Mouse (Mus musculus) heart, postnatal 36 days (tissue): ENCODE data around the gene Vps39. TPM values are rescaled to one million over a fixed set of nuclear protein-coding genes. Genes with fewer than 3 reads are reported as not detected.

Experiments
- DNase-seq, 2 experiments: peaks; one replicate each; pipeline ENCODE4 v3.0.0; 2021 to 2022
- intact Hi-C: fragments of 180-260 bp; cut with DNase I; formaldehyde crosslinking; loops from one replicate; pipeline ENCODE4 v1.15.1; 2025
- total RNA-seq, 2 experiments: library from RNA; stranded (reverse); gene quantifications; 2 replicates each; pipeline ENCODE4 v1.2.3; 2021

Gene Vps39
- total RNA-seq = 10 to 100 TPM; 30.4 to 36.0 TPM

GRCm38 (mm10) chr2:120352682-120353646 is at the start of gene Vps39:
Gene Vps39, minus strand, starts transcription at chr2:120353137.
- peak; percentile 85 to 87 for DNase-seq
- intact Hi-C loops = loop anchor here (5.0 kb wide), 1 partner anchor 49 kb away; the partner anchor contains the start of genes Ganc and Tmem87a

- intact Hi-C loops = no loop called here
Measured at GRCm38 (mm10) chr2:120397951-120398350, 45.0 kb upstream of the Vps39 start.

GRCm38 (mm10) chr2:120392406-120392805 is 39.5 kb upstream of the Vps39 start:
- intact Hi-C loops = no loop called here
- DNase-seq = no peak

More at GRCm38 (mm10) chr2:120397951-120398350, 45.0 kb upstream of the Vps39 start:
- DNase-seq = no peak

- intact Hi-C loops = no loop called here
- no peak for DNase-seq
Measured at GRCm38 (mm10) chr2:120390934-120391333, 38.0 kb upstream of the Vps39 start.

GRCm38 (mm10) chr2:120389376-120389775 is 36.4 kb upstream of the Vps39 start:
- intact Hi-C loops = no loop called here

GRCm38 (mm10) chr2:120387291-120387690 is 34.4 kb upstream of the Vps39 start:
- intact Hi-C loops = no loop called here

More at GRCm38 (mm10) chr2:120389376-120389775, 36.4 kb upstream of the Vps39 start:
- no peak for DNase-seq

GRCm38 (mm10) chr2:120386264-120386663 is 33.3 kb upstream of the Vps39 start:
- no peak for DNase-seq
- intact Hi-C loops = no loop called here

More at GRCm38 (mm10) chr2:120387291-120387690, 34.4 kb upstream of the Vps39 start:
- DNase-seq = no peak

- intact Hi-C loops = no loop called here
- DNase-seq = no peak
Measured at GRCm38 (mm10) chr2:120373858-120374257, 20.9 kb upstream of the Vps39 start.

- intact Hi-C loops = no loop called here
- no peak for DNase-seq
Measured at GRCm38 (mm10) chr2:120367416-120368207, 14.7 kb upstream of the Vps39 start.

GRCm38 (mm10) chr2:120366501-120366900 is 13.6 kb upstream of the Vps39 start:
- DNase-seq = no peak
- intact Hi-C loops = no loop called here

- intact Hi-C loops = no loop called here
- DNase-seq = no peak
Measured at GRCm38 (mm10) chr2:120360425-120360824, 7.5 kb upstream of the Vps39 start.

GRCm38 (mm10) chr2:120351321-120351720 is 1.6 kb downstream of the Vps39 start:
- DNase-seq = no peak
- intact Hi-C loops = loop anchor here (5.0 kb wide), 1 partner anchor 51 kb away; the partner anchor contains the start of genes Ganc and Tmem87a

- DNase-seq = peak; percentile 24 to 39
- intact Hi-C loops = no loop called here
Measured at GRCm38 (mm10) chr2:120348120-120348519, 4.8 kb downstream of the Vps39 start.

- intact Hi-C loops = no loop called here
- no peak for DNase-seq
Measured at GRCm38 (mm10) chr2:120341741-120342140, 11.2 kb downstream of the Vps39 start.

GRCm38 (mm10) chr2:120337886-120338285 is 15.1 kb downstream of the Vps39 start:
- intact Hi-C loops = no loop called here
- no peak for DNase-seq

- intact Hi-C loops = no loop called here
- no peak for DNase-seq
Measured at GRCm38 (mm10) chr2:120331575-120331974, 21.4 kb downstream of the Vps39 start.

GRCm38 (mm10) chr2:120315077-120315476 is 37.9 kb downstream of the Vps39 start:
- no peak for DNase-seq
- intact Hi-C loops = no loop called here

GRCm38 (mm10) chr2:120314487-120314886 is 38.5 kb downstream of the Vps39 start:
- no peak for DNase-seq
- intact Hi-C loops = no loop called here

GRCm38 (mm10) chr2:120313976-120314375 is 39.0 kb downstream of the Vps39 start, which contains the start of gene Pla2g4f:
Gene Pla2g4f, minus strand, starts transcription at chr2:120314165.
- no peak for DNase-seq
- intact Hi-C loops = no loop called here

- intact Hi-C loops = no loop called here
- no peak for DNase-seq
Measured at GRCm38 (mm10) chr2:120312276-120312825, 40.6 kb downstream of the Vps39 start.

GRCm38 (mm10) chr2:120304113-120304512 is 48.8 kb downstream of the Vps39 start:
- intact Hi-C loops = no loop called here
- peak in 1 of 2 experiments; percentile 16 for DNase-seq
